Mouse (Mus musculus) liver, embryonic 14.5 days (tissue): ENCODE results near the gene Lonp2.

Experiments used
- CTCF ChIP-seq: IDR thresholded peaks from 2 replicates; pipeline ENCODE4 v1.5.1; 2016; ENCODE audit warnings: antibody characterized with exemption, low read depth, control low read depth
- EP300 ChIP-seq: IDR thresholded peaks from 2 replicates; pipeline ENCODE4 v1.6.1; 2016; ENCODE audit warnings: antibody characterized with exemption, low read depth

DNA sequence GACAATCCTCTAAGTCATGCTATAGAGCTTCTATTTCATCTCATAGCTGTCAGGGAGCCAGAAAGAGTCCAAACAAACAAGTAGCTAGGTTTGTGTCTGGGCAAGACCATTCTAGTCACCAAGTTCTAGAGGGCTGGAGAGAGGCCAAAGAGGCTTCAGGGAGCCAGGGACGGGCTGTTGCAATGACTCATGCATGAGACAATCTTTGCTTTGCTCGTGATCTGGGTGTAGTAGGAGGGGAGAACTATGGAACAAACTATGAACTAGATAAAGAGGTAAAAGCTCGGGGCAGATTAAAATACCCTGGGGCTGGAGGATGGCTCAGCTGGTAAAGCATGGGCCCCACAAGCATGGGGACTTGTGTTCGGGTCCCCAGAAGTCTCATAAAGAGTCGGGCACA, 144.7 kb downstream of the Lonp2 start:
- TF ChIP-seq EP300 (no peak), CTCF (no peak)
